Mouse (Mus musculus): Measurements from ENCODE around the gene Gm20388. TPM values are rescaled to one million over a fixed set of nuclear protein-coding genes. Genes with fewer than 3 reads are reported as not detected.
"Not testable (repeated sequence)": the region's sequence is repeated elsewhere in the genome, so short reads cannot be mapped to it uniquely, and the experiment has no call there.

The Gm20388 gene
- total RNA-seq, 2 experiments from 2014 or later: 1.3 to 8.5 TPM

DNA sequence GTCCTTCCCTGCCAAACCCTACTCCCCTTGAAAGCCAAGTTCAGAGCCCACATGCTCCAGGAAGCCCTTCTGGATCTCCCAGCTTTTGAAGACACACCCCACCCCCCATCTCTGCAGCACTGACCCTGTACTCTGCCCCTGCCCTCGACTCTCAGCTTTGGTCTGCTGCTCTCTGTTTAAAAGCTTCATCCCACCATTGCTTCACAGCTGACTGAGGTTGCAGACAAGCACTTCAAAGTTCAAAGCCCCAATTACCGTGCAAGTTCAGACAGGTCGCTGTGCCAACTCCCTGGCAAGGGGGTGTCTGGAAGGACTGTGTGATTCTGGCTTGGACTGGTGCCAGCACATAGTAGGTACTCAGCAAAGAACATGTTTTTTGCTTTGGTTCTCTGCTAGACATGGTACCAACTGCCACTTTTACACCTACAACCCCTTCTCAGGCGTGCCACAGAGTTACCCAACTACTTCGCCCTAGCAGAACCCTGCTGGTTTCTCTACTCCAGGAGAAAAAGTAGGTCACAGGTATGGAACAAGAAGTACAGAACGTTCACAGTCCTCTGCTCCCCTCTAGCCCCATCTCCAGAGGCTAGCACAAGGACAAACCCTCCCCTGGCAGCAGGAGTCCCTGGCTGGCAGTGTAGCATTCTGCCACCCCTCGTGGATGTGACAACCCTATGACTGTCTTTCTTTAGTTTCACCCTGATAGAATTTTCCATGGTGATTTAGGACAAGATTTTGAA lies 440.9 kb downstream of the Gm20388 start:
- DNase-seq (ENCODE audit: low spot score in 2 of 2): no peak

GRCm38 (mm10) chr8:120352096-120352495 lies 441.5 kb downstream of the Gm20388 start:
- no peak for DNase-seq (ENCODE audit: low spot score in 2 of 2)

- DNase-seq (ENCODE audit: low spot score in 2 of 2): no peak
These were observed 445.4 kb downstream of the Gm20388 start for GRCm38 (mm10) chr8:120356067-120356466.

DNA sequence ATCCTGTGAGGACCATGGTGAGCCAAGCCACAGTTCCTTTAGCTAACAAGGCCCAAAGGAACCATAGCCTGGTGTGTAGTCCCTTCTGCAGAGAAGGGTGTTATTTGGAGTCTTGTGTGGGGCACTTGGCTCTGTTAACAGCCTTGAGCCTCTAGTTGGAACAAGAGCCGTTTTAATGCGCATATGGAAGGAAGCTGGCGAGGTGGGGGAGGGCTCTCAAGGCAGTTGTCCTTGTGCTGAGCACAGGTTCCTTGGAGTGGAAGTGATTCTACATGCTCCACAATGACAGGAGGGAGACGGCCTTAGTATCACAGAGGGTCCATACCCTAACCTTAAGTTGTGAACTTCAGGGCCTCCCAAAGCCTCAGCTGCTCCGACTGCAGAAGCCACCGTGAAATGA lies 446.9 kb downstream of the Gm20388 start:
- no peak for DNase-seq (ENCODE audit: low spot score in 2 of 2)

- DNase-seq (ENCODE audit: low spot score in 2 of 2): peak in 1 of 2 experiments; percentile 36
These were observed 450.7 kb downstream of the Gm20388 start for GRCm38 (mm10) chr8:120361301-120361700.

GRCm38 (mm10) chr8:120363552-120364071 lies 453.0 kb downstream of the Gm20388 start:
- DNase-seq (ENCODE audit: low spot score in 2 of 2): peak; percentile 35 to 59

DNA sequence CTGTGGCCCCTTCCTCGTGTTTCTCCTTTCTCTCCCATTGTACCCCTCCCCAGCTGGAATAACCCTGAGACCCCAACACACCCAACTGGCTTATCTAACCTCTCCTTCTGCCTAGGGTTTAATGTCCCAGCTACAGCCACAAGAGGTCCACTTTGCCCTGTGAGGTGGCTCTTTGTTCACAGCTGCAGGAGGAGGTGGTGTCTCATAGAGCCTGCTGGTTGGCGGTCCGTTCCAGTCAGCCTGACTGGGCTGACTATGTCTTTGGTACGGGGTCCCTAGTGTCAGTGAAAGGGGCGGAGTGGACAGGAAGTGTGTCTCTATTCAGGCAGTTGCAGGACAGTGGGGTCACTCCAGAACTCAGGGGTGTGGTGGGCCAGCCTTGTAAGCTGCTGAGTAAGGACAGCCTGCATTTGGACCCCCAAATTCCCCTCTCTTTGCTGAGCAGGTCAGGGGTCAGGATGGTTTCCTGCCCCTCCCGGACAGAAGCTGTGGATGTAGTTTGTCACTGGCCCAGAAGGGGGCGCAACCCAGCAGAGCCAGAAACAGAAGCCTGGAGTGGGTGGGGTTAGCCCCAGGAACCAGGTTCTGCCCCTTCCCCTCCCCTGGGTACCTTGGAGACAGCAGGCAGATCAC lies 453.6 kb downstream of the Gm20388 start:
- DNase-seq (ENCODE audit: low spot score in 2 of 2): peak; percentile 40 to 57

DNA sequence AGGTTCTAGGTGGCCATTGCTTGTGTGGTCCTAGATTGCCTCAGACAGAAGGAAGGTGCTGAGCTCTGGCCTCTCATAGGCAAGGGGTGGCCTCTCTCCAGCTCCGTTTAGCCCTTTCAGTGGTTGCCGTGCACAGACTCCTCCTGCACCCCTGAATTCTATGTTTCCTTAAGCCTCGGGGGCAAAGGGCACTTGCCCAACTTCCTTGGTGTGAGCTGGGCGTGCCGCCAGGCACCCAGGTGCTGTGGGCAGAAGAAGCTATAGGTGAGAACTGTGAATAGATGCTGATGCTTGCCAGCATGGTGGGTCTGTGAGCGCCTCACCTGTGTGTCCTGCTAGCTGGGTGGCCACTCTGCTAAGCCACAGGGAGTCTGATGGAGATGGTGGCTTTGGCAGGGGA lies 456.2 kb downstream of the Gm20388 start:
- no peak for DNase-seq (ENCODE audit: low spot score in 2 of 2)

DNA sequence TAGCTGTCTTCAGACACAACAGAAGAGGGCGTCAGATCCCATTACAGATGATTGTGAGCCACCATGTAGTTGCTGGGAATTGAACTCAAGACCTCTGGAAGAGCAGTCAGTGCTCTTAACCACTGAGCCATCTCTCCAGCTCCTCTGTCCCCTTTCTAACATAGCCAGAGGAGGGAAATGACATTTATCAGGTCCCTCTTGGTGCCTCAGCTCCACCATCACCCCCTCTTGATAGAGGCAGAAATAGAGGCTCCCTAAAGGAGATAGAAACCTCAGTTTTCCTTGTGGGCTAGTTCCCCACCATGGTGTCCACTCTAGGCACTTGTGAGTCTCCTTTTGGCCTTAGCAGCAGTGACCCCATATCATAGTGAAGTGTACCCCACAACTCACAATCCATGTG lies 457.6 kb downstream of the Gm20388 start:
- DNase-seq (ENCODE audit: low spot score in 2 of 2): not testable (repeated sequence)

GRCm38 (mm10) chr8:120368814-120369649 lies 458.4 kb downstream of the Gm20388 start:
- peak; percentile 80 to 87 for DNase-seq (ENCODE audit: low spot score in 2 of 2)

DNA sequence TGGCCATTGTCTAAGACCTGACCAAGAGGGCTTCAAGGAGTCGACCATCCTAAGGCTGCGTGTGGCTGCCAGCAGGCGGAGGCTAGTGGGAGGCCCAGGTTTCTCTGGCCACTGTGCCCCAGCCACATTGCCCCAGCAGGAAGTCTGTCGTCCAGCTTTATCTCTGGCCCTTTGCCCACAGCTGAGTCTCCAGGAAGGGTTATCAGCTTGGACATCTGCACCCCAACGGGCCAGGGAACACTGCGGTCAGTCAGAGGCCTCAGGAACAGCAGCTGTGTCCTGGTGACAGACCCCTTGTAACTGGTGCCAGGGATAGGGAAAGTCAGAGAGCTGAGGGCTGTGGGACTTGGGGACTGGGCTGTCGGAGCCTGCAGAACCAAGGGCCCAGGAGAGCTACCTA lies 459.3 kb downstream of the Gm20388 start:
- DNase-seq (ENCODE audit: low spot score in 2 of 2): peak in 1 of 2 experiments; percentile 21

DNA sequence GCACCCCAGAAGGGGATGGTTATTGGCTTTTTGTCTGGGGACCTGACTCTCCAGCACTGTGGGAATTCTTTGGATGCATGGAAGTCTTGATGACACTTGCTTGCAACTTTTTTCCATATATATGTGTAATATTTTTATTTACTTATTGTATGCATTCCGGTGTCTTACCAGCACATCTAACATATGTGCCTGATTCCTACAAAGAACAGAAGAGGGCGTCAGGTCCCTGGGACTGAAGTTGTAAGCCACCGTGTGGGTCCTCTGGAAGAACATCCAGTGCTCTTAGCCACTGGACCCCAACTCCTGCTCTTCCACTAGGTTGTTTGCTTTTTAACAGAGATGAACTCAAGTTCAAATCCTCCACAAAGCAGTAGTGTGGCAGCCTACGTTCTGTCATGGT lies 459.8 kb downstream of the Gm20388 start:
- DNase-seq (ENCODE audit: low spot score in 2 of 2): no peak

- DNase-seq (ENCODE audit: low spot score in 2 of 2): no peak
These were observed 460.5 kb downstream of the Gm20388 start for GRCm38 (mm10) chr8:120371146-120371545.

GRCm38 (mm10) chr8:120371725-120372457 lies 461.2 kb downstream of the Gm20388 start:
- DNase-seq (ENCODE audit: low spot score in 2 of 2): no peak

DNA sequence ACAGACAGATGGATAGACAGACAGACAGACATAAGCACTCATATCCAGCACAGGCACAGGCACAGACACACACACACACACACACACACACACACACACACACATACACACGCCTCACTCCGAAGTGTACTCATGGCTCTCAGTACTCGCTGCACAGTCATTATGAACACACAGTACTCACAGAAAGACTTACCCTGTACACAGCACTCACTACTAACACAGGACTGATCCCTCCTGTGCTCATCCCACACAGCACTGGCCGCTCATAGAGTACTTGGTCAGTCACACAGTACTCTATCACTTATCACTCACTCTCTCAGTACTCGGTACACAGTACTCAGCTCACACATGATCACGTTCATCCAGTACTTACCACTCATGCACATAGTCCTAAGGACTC lies 462.0 kb downstream of the Gm20388 start:
- no peak for DNase-seq (ENCODE audit: low spot score in 2 of 2)

GRCm38 (mm10) chr8:120373621-120374020 lies 463.0 kb downstream of the Gm20388 start:
- DNase-seq (ENCODE audit: low spot score in 2 of 2): no peak

- DNase-seq (ENCODE audit: low spot score in 2 of 2): no peak
These were observed 463.4 kb downstream of the Gm20388 start for GRCm38 (mm10) chr8:120374070-120374469.

DNA sequence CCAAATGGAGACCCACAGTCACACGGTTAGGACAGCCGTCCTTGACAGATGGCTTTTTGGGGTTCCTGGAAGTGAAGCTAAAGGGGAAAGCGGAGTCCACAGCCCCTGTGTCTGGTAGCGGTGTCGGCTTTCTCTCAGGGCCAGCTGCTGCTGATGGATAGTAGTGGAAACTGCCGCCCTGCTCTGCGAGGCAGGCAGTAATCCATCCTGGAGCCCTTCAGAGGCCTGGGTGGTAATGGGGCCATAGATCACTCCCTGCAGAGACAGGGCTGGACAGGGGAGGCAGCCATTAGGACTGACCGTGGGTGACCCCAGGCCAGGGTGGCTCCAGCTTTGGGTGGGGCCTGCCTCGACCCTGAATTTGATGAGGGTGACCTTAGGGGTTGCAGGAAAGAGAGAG lies 463.9 kb downstream of the Gm20388 start:
- no peak for DNase-seq (ENCODE audit: low spot score in 2 of 2)

DNA sequence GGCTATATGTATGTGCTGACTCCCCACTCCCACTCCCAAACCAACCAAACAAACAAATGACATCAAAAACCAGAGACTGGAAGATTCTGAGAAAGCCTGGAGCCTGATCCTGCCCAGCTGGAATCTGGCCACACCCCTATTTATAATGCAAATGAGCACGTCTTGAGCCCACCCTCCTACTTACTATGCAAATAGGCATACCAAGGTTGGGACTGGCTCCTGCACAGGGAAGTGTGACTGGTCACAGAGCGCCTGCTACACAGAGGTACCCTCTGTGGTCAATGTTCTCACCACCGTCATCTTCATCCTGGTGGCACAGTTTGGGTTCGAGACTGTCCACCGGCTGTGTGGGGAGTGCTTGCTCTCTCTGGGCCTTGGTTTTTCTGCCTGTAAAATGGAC lies 464.5 kb downstream of the Gm20388 start:
- no peak for DNase-seq (ENCODE audit: low spot score in 2 of 2)

GRCm38 (mm10) chr8:120376215-120376614 lies 465.6 kb downstream of the Gm20388 start:
- DNase-seq (ENCODE audit: low spot score in 2 of 2): no peak

All from adrenal gland, adult 18-20 months (tissue).